Mouse (Mus musculus): ENCODE results near the gene Gm27027. TPM values are rescaled to one million over a fixed set of nuclear protein-coding genes. Genes with fewer than 3 reads are reported as not detected.

Gene Gm27027
- polyA plus RNA-seq, 1 experiment from 2014 or later: not detected

DNA sequence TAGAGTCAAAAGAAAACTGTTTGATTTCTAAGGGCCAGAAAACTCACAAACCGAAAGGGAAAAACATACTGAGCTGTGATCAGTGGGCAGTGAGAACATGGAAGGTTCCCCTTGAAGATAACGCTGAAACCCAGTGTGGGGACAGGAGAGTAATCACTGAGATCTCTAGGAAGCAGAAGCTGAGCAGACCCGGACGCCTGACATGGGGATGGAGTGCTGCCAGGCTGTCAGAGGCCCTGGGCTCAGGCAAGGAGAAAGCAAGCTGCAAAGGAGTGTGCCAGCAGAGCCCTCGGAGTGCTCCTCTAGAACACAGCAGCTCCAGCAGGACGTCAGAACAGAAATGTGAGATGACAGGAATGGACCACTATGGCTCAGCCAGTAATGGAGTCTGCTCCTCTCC, 28.5 kb upstream of the Gm27027 start:
- H3K4me2 ChIP-seq (ENCODE audit: low read depth): no peak overlapping the region
- 54% methylated on average over 6 of the region's 6 CpGs for WGBS
- no peak for DNase-seq (ENCODE audit: low spot score)

DNA sequence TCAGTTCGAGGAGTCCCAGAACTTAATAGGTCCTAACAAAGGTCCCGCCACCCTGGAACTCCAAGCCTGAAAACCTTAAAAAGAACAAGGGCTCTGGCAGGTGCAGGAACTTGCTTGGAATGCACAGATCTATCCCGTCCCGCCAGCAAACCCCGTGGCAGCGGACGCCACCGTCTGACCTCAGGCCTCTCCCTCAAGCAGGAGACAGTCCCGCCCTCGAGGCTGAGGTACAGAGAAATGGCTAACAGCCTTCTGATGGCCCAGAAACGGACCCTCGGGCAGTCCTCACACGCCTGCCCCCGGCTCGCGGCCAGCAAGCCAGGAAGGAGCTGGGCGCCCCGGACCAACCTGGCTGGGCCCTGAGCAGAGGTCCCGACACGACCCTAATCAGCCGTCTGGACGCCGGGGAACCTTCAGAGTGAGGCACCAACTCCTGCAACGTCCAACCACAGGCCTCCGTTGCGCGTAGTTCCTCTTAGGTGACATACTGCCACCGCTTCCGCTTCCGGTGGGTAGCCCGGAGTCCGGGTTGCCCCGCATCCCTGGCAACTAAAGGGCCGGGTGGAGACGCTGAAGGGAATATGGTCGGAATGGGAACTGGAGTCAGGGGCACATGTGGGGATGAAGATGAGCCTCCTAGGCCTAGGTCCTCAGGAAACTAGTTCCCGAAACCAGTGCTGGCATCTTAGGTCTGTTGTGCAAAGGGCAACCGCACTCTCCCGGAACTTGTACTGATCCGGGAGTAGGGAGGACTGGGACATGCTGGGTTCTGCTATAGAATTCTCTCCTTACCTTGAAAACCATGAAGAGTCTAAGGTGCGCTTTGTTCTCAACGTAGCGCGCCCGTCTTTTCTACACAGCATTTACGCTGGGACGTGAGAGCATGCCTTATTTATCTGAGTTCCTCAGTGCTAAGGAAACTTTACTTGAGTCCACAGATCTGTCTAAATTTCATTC, 14.5 kb upstream of the Gm27027 start, which contains the start of gene Alkbh3:
Gene Alkbh3, minus strand, starts transcription at position 473 of the 957 bp plus-strand sequence.
- H3K9me3 ChIP-seq (ENCODE audit: control insufficient read depth, low read length): no peaks in the 10 kb centered on the region
- WGBS: 4% methylated on average over 47 of the region's 47 CpGs
- H3K36me3 ChIP-seq (ENCODE audit: control insufficient read depth, insufficient read depth, low read length): no peaks in the 10 kb centered on the region
- ATAC-seq (ENCODE audit: insufficient read depth, low FRiP score, low TSS enrichment) (peak; percentile 98), DNase-seq (ENCODE audit: low spot score) (peak; percentile 94)
- H3K4me2 ChIP-seq (ENCODE audit: low read depth): peak within 1 kb of the TSS; percentile 83
- H3K4me1 ChIP-seq (ENCODE audit: control insufficient read depth, insufficient read depth, low read length): peaks cover 4% of the 10 kb centered on the region; the same call in 1 of the 2 replicates
- H3K4me3 ChIP-seq (ENCODE audit: low read depth, low read length): peak within 1 kb of the TSS; percentile 84
- peak within 1 kb of the TSS; percentile 85 for H3K9ac ChIP-seq (ENCODE audit: low read length)
- H3K27ac ChIP-seq (ENCODE audit: low read depth, low read length): no peak within 1 kb of the TSS
- H3K27me3 ChIP-seq (ENCODE audit: control insufficient read depth, insufficient read depth, low read length): no peaks in the 10 kb centered on the region

More for the DNA sequence above, 28.5 kb upstream of the Gm27027 start:
- no peak for ATAC-seq (ENCODE audit: insufficient read depth, low FRiP score, low TSS enrichment)
- Histone ChIP-seq H3K36me3 (ENCODE audit: control insufficient read depth, insufficient read depth, low read length) (no peaks in the 10 kb centered on the region), H3K9me3 (ENCODE audit: control insufficient read depth, low read length) (no peaks in the 10 kb centered on the region), H3K4me1 (ENCODE audit: control insufficient read depth, insufficient read depth, low read length) (no peaks in the 10 kb centered on the region), H3K4me3 (ENCODE audit: low read depth, low read length) (no peak overlapping the region), H3K27ac (ENCODE audit: low read depth, low read length) (no peak overlapping the region), H3K9ac (ENCODE audit: low read length) (no peak overlapping the region), H3K27me3 (ENCODE audit: control insufficient read depth, insufficient read depth, low read length) (no peaks in the 10 kb centered on the region)

DNA sequence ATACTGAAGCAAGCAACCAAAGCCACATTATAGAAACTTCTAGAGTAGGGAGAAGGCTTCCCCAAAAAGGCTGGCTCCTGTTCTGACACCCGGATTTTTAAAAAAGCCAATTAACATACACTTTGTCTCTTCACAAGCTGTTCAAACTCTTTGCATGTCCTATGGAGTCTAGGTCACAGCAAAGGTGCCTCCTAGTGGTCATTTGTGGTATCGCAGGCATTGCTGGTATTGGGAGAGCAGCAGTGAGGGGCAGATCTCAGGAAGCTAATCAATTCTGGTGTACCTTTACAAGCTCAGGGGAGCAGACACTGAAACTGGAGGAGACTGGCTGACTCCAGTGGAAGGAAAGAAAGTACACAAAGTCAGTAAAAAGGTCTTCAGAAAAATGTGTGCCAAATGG, 6.2 kb upstream of the Gm27027 start:
- Histone ChIP-seq H3K36me3 (ENCODE audit: control insufficient read depth, insufficient read depth, low read length) (peaks cover 7% of the 10 kb centered on the region), H3K4me1 (ENCODE audit: control insufficient read depth, insufficient read depth, low read length) (no peaks in the 10 kb centered on the region), H3K9me3 (ENCODE audit: control insufficient read depth, low read length) (no peaks in the 10 kb centered on the region), H3K27ac (ENCODE audit: low read depth, low read length) (no peak overlapping the region), H3K4me3 (ENCODE audit: low read depth, low read length) (no peak overlapping the region), H3K4me2 (ENCODE audit: low read depth) (no peak overlapping the region), H3K27me3 (ENCODE audit: control insufficient read depth, insufficient read depth, low read length) (no peaks in the 10 kb centered on the region), H3K9ac (ENCODE audit: low read length) (no peak overlapping the region)
- DNase-seq (ENCODE audit: low spot score) (peak; percentile 83), ATAC-seq (ENCODE audit: insufficient read depth, low FRiP score, low TSS enrichment) (peak; percentile 58; the same call in 1 of the 2 replicates)
- WGBS: 7% methylated on average over 2 of the region's 2 CpGs

DNA sequence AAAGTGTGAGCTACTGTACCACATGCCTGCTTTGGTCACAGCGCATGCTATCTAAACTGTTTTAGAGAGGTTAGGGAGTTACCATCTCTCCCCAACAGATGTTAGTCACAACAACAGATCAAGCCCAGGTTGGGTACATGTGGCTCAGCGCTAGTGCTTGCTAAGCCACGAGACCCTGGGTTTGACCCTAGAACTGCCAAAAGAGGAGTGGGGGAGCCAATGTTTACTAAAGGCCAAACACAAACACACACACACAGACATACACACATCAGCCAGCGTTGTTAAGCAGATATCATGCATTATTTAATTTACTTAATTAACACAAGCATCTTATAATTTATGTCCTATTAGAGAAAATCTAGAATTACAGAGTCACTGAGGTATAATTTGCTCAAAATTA, 5.8 kb upstream of the Gm27027 start:
- peaks cover 7% of the 10 kb centered on the region for H3K36me3 ChIP-seq (ENCODE audit: control insufficient read depth, insufficient read depth, low read length)
- H3K4me1 ChIP-seq (ENCODE audit: control insufficient read depth, insufficient read depth, low read length): no peaks in the 10 kb centered on the region
- H3K27me3 ChIP-seq (ENCODE audit: control insufficient read depth, insufficient read depth, low read length): no peaks in the 10 kb centered on the region
- no peak overlapping the region for H3K4me3 ChIP-seq (ENCODE audit: low read depth, low read length)
- no peak overlapping the region for H3K9ac ChIP-seq (ENCODE audit: low read length)
- DNase-seq (ENCODE audit: low spot score) (no peak), ATAC-seq (ENCODE audit: insufficient read depth, low FRiP score, low TSS enrichment) (no peak)
- 90% methylated on average over 4 of the region's 4 CpGs for WGBS
- no peaks in the 10 kb centered on the region for H3K9me3 ChIP-seq (ENCODE audit: control insufficient read depth, low read length)
- no peak overlapping the region for H3K27ac ChIP-seq (ENCODE audit: low read depth, low read length)
- H3K4me2 ChIP-seq (ENCODE audit: low read depth): no peak overlapping the region

DNA sequence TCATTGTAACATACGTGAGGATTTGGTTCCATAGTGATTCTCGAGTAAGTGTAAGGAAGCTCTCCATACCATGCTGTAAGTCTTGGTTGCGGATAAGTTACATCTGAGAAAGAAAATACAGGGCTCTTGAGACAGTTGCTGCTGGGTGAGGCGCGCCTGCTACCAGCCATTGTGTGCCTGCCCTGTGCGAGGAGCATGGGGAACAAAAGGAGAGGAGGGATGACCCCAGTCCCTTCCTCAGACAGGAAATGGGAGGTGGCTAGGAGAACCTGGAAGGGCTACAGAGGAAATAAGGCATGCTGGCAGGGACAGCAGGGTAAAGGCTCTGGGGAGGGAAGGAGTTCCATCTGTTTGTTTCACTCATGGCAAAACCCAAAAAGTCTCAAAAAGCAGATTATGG, 5.3 kb upstream of the Gm27027 start:
- peaks cover 7% of the 10 kb centered on the region for H3K36me3 ChIP-seq (ENCODE audit: control insufficient read depth, insufficient read depth, low read length)
- H3K27me3 ChIP-seq (ENCODE audit: control insufficient read depth, insufficient read depth, low read length): no peaks in the 10 kb centered on the region
- 88% methylated on average over 6 of the region's 6 CpGs for WGBS
- ATAC-seq (ENCODE audit: insufficient read depth, low FRiP score, low TSS enrichment) (no peak), DNase-seq (ENCODE audit: low spot score) (no peak)
- no peaks in the 10 kb centered on the region for H3K9me3 ChIP-seq (ENCODE audit: control insufficient read depth, low read length)
- no peak overlapping the region for H3K4me2 ChIP-seq (ENCODE audit: low read depth)
- no peaks in the 10 kb centered on the region for H3K4me1 ChIP-seq (ENCODE audit: control insufficient read depth, insufficient read depth, low read length)
- no peak overlapping the region for H3K27ac ChIP-seq (ENCODE audit: low read depth, low read length)
- no peak overlapping the region for H3K9ac ChIP-seq (ENCODE audit: low read length)
- no peak overlapping the region for H3K4me3 ChIP-seq (ENCODE audit: low read depth, low read length)

DNA sequence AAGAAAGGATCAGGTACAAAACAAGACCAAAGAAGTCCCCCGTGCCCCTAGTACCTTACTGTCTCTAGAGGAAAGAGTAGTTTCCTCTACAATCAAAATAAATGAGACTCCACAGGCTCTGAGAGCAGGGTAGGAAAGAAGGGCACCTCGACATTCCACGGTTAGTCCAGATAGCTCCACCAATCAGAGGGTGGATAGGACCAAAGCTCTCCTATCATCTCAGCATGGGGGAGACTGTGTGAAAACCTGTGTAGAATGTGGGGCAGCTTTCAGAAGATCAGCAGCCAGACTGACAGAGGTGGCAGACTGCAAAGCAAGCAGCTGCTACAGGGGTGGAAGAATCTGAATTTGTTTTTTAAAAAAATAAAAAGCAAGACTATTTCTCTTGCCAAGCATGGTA, 3.3 kb downstream of the Gm27027 start:
- no peak overlapping the region for H3K9ac ChIP-seq (ENCODE audit: low read length)
- 44% methylated on average over 3 of the region's 3 CpGs for WGBS
- DNase-seq (ENCODE audit: low spot score): no peak

DNA sequence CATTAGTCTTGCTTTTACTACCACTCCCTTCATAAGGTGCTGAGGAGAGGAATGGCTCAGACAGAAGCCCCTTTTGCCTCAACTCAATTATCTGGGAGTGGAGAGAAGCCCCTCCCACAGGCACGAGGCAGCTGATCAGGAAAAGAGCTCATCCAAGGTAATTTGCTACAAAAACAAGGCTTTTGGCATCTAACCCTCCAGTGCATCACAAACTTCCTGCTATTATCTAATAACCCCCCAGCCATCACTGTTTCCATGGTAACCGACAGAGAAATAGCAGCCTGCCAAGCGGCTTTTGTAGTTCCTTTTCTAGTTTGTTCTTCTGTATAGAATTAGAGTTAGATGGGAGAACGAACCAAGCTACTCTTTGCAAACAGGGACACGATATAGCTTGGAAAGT, 3.9 kb downstream of the Gm27027 start:
- H3K36me3 ChIP-seq (ENCODE audit: control insufficient read depth, insufficient read depth, low read length): peaks cover 5% of the 10 kb centered on the region
- no peak overlapping the region for H3K9ac ChIP-seq (ENCODE audit: low read length)
- H3K27ac ChIP-seq (ENCODE audit: low read depth, low read length): no peak overlapping the region
- H3K4me2 ChIP-seq (ENCODE audit: low read depth): no peak overlapping the region
- ATAC-seq (ENCODE audit: insufficient read depth, low FRiP score, low TSS enrichment) (no peak), DNase-seq (ENCODE audit: low spot score) (no peak)
- no peaks in the 10 kb centered on the region for H3K27me3 ChIP-seq (ENCODE audit: control insufficient read depth, insufficient read depth, low read length)
- WGBS: 42% methylated on average over 5 of the region's 5 CpGs
- H3K9me3 ChIP-seq (ENCODE audit: control insufficient read depth, low read length): no peaks in the 10 kb centered on the region
- no peak overlapping the region for H3K4me3 ChIP-seq (ENCODE audit: low read depth, low read length)
- 0 out of 2 replicates have a peak, but pooled peaks cover 2% of the 10 kb centered on the region for H3K4me1 ChIP-seq (ENCODE audit: control insufficient read depth, insufficient read depth, low read length)

More for the DNA sequence above, 3.3 kb downstream of the Gm27027 start:
- ATAC-seq (ENCODE audit: insufficient read depth, low FRiP score, low TSS enrichment): no peak
- H3K9me3 ChIP-seq (ENCODE audit: control insufficient read depth, low read length): no peaks in the 10 kb centered on the region
- no peak overlapping the region for H3K27ac ChIP-seq (ENCODE audit: low read depth, low read length)
- no peak overlapping the region for H3K4me2 ChIP-seq (ENCODE audit: low read depth)
- H3K4me1 ChIP-seq (ENCODE audit: control insufficient read depth, insufficient read depth, low read length): 0 out of 2 replicates have a peak, but pooled peaks cover 2% of the 10 kb centered on the region
- peaks cover 5% of the 10 kb centered on the region for H3K36me3 ChIP-seq (ENCODE audit: control insufficient read depth, insufficient read depth, low read length)
- no peaks in the 10 kb centered on the region for H3K27me3 ChIP-seq (ENCODE audit: control insufficient read depth, insufficient read depth, low read length)
- H3K4me3 ChIP-seq (ENCODE audit: low read depth, low read length): no peak overlapping the region

DNA sequence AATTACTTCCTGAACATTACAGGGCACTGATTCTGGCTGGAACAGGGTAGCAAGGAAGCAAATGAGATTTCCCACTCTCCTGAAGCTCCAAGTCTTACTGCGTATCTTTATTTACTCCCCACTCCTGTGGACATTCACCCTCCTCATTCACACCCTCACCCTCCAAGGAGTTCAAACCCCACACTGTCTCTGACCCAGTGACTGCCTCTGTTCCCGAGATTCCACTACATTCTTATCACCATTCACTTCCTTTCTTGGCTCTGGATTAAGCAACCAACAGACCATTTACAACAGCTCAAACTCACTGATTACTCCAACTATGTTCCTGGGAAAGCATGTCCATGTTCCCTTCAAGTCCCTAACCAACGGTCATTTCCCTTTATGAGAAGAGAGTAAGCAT, 4.8 kb downstream of the Gm27027 start:
- Histone ChIP-seq H3K4me3 (ENCODE audit: low read depth, low read length) (no peak overlapping the region), H3K27ac (ENCODE audit: low read depth, low read length) (no peak overlapping the region), H3K9ac (ENCODE audit: low read length) (no peak overlapping the region), H3K4me2 (ENCODE audit: low read depth) (no peak overlapping the region), H3K36me3 (ENCODE audit: control insufficient read depth, insufficient read depth, low read length) (peaks cover 5% of the 10 kb centered on the region), H3K9me3 (ENCODE audit: control insufficient read depth, low read length) (no peaks in the 10 kb centered on the region), H3K4me1 (ENCODE audit: control insufficient read depth, insufficient read depth, low read length) (0 out of 2 replicates have a peak, but pooled peaks cover 2% of the 10 kb centered on the region), H3K27me3 (ENCODE audit: control insufficient read depth, insufficient read depth, low read length) (no peaks in the 10 kb centered on the region)
- WGBS: 88% methylated on average over 3 of the region's 3 CpGs
- DNase-seq (ENCODE audit: low spot score) (no peak), ATAC-seq (ENCODE audit: insufficient read depth, low FRiP score, low TSS enrichment) (no peak)

DNA sequence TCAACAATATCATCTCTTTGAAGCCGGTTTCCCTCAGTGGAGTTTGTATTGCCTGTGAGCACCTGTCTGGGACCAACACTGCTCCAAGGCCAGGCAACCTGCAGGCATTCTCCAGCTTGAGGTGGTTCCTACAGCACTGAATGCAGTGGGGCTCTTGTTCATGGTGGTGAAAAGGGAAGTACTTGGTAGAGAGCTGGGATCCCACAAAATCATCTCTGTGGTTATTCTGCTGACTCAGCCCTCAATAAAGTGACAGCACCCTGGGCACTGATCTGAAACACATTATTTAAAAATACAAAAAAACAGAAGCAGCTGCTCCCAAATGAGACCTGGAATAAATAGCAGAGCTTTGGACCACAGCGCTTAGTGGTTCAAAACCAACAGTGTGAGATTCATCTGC, 7.7 kb downstream of the Gm27027 start:
- no peaks in the 10 kb centered on the region; the same call in 1 of the 2 replicates for H3K36me3 ChIP-seq (ENCODE audit: control insufficient read depth, insufficient read depth, low read length)
- WGBS: 93% methylated on average over 2 of the region's 2 CpGs

More for the DNA sequence above, 7.7 kb downstream of the Gm27027 start:
- no peak overlapping the region for H3K4me2 ChIP-seq (ENCODE audit: low read depth)
- H3K27ac ChIP-seq (ENCODE audit: low read depth, low read length): no peak overlapping the region
- no peak overlapping the region for H3K4me3 ChIP-seq (ENCODE audit: low read depth, low read length)
- DNase-seq (ENCODE audit: low spot score) (no peak), ATAC-seq (ENCODE audit: insufficient read depth, low FRiP score, low TSS enrichment) (no peak)
- H3K9me3 ChIP-seq (ENCODE audit: control insufficient read depth, low read length): no peaks in the 10 kb centered on the region
- H3K27me3 ChIP-seq (ENCODE audit: control insufficient read depth, insufficient read depth, low read length): no peaks in the 10 kb centered on the region
- H3K9ac ChIP-seq (ENCODE audit: low read length): no peak overlapping the region
- 0 out of 2 replicates have a peak, but pooled peaks cover 2% of the 10 kb centered on the region for H3K4me1 ChIP-seq (ENCODE audit: control insufficient read depth, insufficient read depth, low read length)

All from neural tube, embryonic 11.5 days (tissue).